Mouse (Mus musculus) lung, postnatal 0 days (tissue): ENCODE measurements around the gene Sh3gl2. TPM values are rescaled to one million over a fixed set of nuclear protein-coding genes. Genes with fewer than 3 reads are reported as not detected.

Source experiments
- ATAC-seq: fragments of 200-750 bp; cut with Nextera tagmentation; 2 replicates; pipeline ENCODE4 v1.8.0; 2017; ENCODE audit warnings: moderate library complexity
- DNase-seq: peaks from one replicate; pipeline ENCODE4 v3.0.0-alpha.2; 2016; ENCODE audit warnings: low spot score
- H3K27ac ChIP-seq: fragments of 300-500 bp; sonication (generic); 2 replicates; pipeline ENCODE4 v1.5.1; 2014; ENCODE audit warnings: antibody characterized with exemption, mild to moderate bottlenecking, low read length, mixed read lengths
- H3K27me3 ChIP-seq: fragments of 300-500 bp; sonication (generic); replicated peaks from 2 replicates; pipeline ENCODE4 v1.6.1; 2014; ENCODE audit warnings: low read length, mixed read lengths; ENCODE audit not compliant: insufficient read depth
- H3K36me3 ChIP-seq: fragments of 300-500 bp; sonication (generic); 2 replicates; pipeline ENCODE4 v1.6.1; 2014; ENCODE audit warnings: low read length, mixed read lengths; ENCODE audit not compliant: insufficient read depth
- H3K4me1 ChIP-seq: fragments of 300-500 bp; sonication (generic); 2 replicates; pipeline ENCODE4 v1.6.1; 2014; ENCODE audit warnings: antibody characterized with exemption, low read depth, low read length, mixed read lengths; ENCODE audit not compliant: insufficient read depth
- H3K4me2 ChIP-seq: fragments of 300-500 bp; sonication (generic); replicated peaks from 2 replicates; pipeline ENCODE4 v1.6.1; 2014; ENCODE audit warnings: low read depth, mild to moderate bottlenecking, low read length, moderate library complexity, mixed read lengths
- H3K4me3 ChIP-seq: fragments of 300-500 bp; sonication (generic); 2 replicates; pipeline ENCODE4 v1.5.1; 2014; ENCODE audit warnings: low read depth, low read length
- H3K9ac ChIP-seq: fragments of 300-500 bp; sonication (generic); replicated peaks from 2 replicates; pipeline ENCODE4 v1.6.1; 2014; ENCODE audit warnings: low read depth, mild to moderate bottlenecking
- H3K9me3 ChIP-seq: fragments of 300-500 bp; sonication (generic); 2 replicates; pipeline ENCODE4 v1.6.1; 2016; ENCODE audit warnings: low read length, mixed read lengths
- CTCF ChIP-seq: IDR thresholded peaks from 2 replicates; pipeline ENCODE4 v1.5.1; 2016; ENCODE audit warnings: antibody characterized with exemption, mild to moderate bottlenecking
- EP300 ChIP-seq: IDR thresholded peaks from 2 replicates; pipeline ENCODE4 v1.6.1; 2016; ENCODE audit warnings: antibody characterized with exemption, mild to moderate bottlenecking, control low read depth
- WGBS: fragments of 180-500 bp; shearing (Covaris S2); extraction: QIAGEN DNeasy Blood & Tissue Kit; methylation state at CpG from one replicate; pipeline ENCODE4 v1.1.7; 2014; 5-methylcytosine and 5-hydroxymethylcytosine counted together
- polyA plus RNA-seq: library from polyadenylated mRNA; unstranded; fragments of >200 nt; fragmentation: Nextera tagmentation; extraction: Ambion mirVana; gene quantifications from 2 replicates; pipeline ENCODE4 v1.2.1, GENCODE M21; 2015

Gene Sh3gl2
- polyA plus RNA-seq, 1 experiment from 2014 or later = 1.2 TPM

DNA sequence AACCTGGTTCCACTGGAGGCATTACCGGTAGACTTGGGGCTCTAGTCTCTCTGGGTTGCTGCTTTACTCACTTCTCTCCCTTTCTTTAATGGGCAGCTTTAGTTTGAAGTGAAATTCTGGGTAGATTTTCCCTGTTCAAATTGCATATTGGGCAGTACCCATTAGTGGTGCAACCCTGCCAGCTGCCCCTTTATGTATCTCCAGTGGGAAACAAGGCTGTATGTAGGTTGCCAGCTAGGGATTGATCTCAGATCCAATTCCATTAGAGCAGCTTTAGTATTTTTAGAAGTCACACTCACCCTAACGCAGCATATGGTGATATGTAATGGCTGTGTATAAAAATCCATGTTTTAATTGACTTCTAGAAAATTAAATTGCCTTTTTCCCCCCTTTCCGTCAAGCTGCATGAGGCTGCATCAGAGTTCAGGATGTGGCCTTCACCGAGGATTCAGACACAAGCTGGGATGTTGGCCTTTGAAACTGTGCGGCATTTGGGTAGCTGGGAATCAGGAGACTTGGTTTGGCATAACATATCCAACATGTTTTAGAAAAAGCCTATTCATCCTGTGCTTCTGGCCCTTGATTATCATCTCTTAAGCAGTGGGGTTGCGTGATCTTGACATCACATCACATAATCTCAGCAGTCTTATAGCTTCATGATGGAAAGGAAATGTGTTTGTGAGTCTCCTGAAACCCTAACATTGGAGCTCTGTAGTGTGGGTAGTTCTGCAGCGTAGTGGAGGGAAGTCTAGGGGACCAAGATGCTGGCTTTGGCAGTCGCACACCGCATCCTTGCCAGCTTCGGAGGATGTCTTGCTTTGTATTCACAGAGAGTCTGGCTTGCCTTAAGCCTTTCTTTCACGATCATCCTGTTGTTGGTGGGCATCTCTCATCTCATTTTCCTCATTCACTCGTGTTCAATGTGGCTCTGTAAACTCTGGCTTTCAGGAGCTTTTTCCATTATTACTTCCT lies 56.0 kb downstream of the Sh3gl2 start:
- 90% methylated on average over 12 of the region's 12 CpGs for WGBS
- Histone ChIP-seq H3K27me3 (no peaks in the 10 kb centered on the region), H3K9ac (no peak overlapping the region), H3K36me3 (no peaks in the 10 kb centered on the region), H3K4me2 (no peak overlapping the region), H3K4me3 (no peak overlapping the region), H3K9me3 (no peaks in the 10 kb centered on the region), H3K27ac (no peak overlapping the region), H3K4me1 (no peaks in the 10 kb centered on the region)
- DNase-seq (no peak), ATAC-seq (no peak)
- TF ChIP-seq EP300 (no peak), CTCF (no peak)

DNA sequence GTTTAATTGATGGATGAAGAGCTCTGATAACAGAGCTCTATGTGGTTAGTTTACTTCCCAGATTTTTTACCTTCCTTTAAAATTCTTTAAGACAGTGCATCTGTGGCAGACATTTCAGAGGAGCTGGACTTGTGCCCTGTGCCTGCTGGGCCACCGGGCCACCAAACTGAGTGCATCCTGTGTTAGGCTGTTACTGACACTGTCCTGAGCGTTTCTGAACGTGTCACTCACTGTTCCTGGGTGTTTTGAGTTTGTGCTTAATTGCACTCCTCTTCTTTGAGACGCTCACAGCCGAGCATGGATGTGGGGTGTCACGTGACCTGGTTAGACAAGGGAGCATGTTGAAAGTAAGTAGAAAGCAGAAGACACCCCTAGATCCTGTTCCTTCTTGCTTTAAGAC lies 57.2 kb downstream of the Sh3gl2 start:
- DNase-seq = no peak
- no peaks in the 10 kb centered on the region for H3K9me3 ChIP-seq
- TF ChIP-seq EP300 = no peak
- TF ChIP-seq CTCF = no peak
- no peak overlapping the region for H3K4me3 ChIP-seq
- no peaks in the 10 kb centered on the region for H3K4me1 ChIP-seq
- H3K27ac ChIP-seq = no peak overlapping the region
- no peak overlapping the region for H3K4me2 ChIP-seq
- H3K27me3 ChIP-seq = no peaks in the 10 kb centered on the region
- WGBS = 55% methylated on average over 6 of the region's 6 CpGs
- H3K9ac ChIP-seq = no peak overlapping the region
- H3K36me3 ChIP-seq = no peaks in the 10 kb centered on the region
- ATAC-seq = no peak

DNA sequence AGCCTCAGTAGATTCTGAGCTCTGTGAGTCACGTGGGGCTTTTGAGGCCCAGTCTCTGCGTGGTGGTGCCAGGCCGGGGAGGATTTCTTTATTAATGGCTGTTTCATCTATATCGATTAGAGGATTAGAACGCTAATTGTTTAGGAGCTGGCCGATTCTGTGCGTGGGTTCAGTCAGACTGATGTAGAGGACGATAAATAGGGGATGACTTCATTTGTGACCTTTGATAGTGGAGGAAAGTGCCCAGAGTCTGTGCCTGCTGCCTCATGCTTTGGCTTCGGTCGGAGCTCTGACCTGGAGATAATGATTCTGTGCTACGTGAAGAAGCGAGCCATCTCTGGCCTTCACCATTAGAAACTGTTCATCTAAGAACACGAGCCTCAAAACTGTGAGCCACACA lies 57.7 kb downstream of the Sh3gl2 start:
- no peaks in the 10 kb centered on the region for H3K9me3 ChIP-seq
- WGBS = 87% methylated on average over 13 of the region's 13 CpGs
- TF ChIP-seq CTCF (no peak), EP300 (no peak)
- no peaks in the 10 kb centered on the region for H3K36me3 ChIP-seq
- H3K27ac ChIP-seq = no peak overlapping the region
- no peaks in the 10 kb centered on the region for H3K27me3 ChIP-seq
- H3K9ac ChIP-seq = no peak overlapping the region
- no peak for ATAC-seq
- no peak overlapping the region for H3K4me2 ChIP-seq
- H3K4me3 ChIP-seq = no peak overlapping the region
- no peak for DNase-seq
- no peaks in the 10 kb centered on the region for H3K4me1 ChIP-seq

- Histone ChIP-seq H3K9me3 (no peaks in the 10 kb centered on the region), H3K4me3 (no peak overlapping the region), H3K9ac (no peak overlapping the region), H3K4me1 (no peaks in the 10 kb centered on the region), H3K36me3 (no peaks in the 10 kb centered on the region), H3K27me3 (no peaks in the 10 kb centered on the region), H3K4me2 (no peak overlapping the region), H3K27ac (no peak overlapping the region)
- no peak for TF ChIP-seq CTCF
- TF ChIP-seq EP300 = no peak
- WGBS = 92% methylated on average over 2 of the region's 2 CpGs
- ATAC-seq (no peak), DNase-seq (no peak)
These were observed 62.5 kb downstream of the Sh3gl2 start for GRCm38 (mm10) chr4:85267456-85267855.

DNA sequence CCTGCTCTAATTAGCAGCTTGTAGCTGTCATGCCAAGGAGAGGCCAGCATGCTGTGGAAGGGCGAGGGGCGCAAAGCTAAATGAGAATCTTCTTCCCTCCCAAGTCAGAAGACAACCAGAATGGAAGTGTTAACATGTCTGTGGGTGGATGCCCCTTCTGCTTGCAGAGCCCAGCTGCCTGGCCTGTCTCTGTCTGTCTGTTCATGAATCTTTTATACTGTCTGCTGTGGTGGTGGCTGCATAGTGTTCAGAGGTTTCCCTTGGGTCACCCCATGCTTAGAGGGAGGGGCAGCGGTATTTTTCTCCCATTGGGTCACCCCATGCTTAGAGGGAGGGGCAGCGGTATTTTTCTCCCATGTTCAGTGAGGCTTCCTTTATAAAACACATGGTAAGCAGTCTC lies 68.0 kb downstream of the Sh3gl2 start:
- TF ChIP-seq CTCF (no peak), EP300 (no peak)
- Histone ChIP-seq H3K27me3 (no peaks in the 10 kb centered on the region), H3K36me3 (no peaks in the 10 kb centered on the region), H3K9ac (no peak overlapping the region), H3K4me1 (no peaks in the 10 kb centered on the region), H3K4me2 (no peak overlapping the region), H3K4me3 (no peak overlapping the region), H3K9me3 (no peaks in the 10 kb centered on the region), H3K27ac (no peak overlapping the region)
- 93% methylated on average over 4 of the region's 4 CpGs for WGBS
- DNase-seq (no peak), ATAC-seq (no peak)

DNA sequence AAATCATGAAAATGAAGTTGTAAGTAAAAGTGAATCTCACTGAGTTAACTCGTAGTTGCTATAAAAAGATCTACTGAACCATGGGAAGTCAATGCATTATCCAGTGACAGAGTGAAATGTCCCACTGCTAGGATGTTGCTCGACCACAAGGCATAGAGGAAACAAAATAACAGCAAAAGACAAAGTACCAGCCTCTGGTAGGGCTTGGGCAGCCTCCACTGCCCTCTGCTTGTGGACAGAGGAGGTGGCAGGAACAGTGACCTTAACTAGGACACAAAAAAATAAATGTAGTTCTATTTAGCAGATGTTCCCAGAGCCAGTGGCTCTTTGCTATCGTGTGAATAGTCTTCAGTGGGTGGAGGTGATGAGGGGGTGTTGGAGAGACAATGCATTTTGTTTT lies 68.5 kb downstream of the Sh3gl2 start:
- Histone ChIP-seq H3K9ac (no peak overlapping the region), H3K27me3 (no peaks in the 10 kb centered on the region), H3K4me2 (no peak overlapping the region), H3K4me3 (no peak overlapping the region), H3K4me1 (no peaks in the 10 kb centered on the region), H3K36me3 (no peaks in the 10 kb centered on the region), H3K9me3 (no peaks in the 10 kb centered on the region), H3K27ac (no peak overlapping the region)
- ATAC-seq (no peak), DNase-seq (no peak)
- TF ChIP-seq CTCF = no peak
- TF ChIP-seq EP300 = no peak
- 74% methylated on average over 3 of the region's 3 CpGs for WGBS
